Mouse (Mus musculus): ENCODE results near the gene Spink2.

DNA sequence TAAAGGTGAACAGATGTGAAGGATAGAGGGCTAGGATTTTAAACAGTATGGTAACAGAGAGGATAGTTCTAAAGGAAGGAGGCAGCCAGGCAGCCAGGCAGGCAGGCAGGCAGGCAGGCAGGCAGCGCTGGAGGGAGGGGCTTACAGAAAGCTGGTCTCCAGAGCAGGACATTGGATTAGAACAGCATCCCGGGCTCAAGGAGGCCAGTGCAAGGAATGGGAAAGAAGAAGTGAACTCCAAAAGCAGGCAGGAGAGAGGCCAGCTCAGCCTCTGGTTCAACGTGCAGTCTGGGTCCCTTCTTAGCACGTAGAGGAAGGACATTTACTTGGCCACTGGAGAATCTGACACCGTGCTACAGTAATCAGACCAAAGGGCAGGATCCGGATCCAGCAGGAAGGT, 48.9 kb upstream of the Spink2 start:
- TF ChIP-seq GATA1 (IDR thresholded peaks at IDR 0.05; ENCODE audit: low read length) (no peak), TAL1 (IDR thresholded peaks at IDR 0.05; ENCODE audit: low read length) (no peak)
